Mouse (Mus musculus): ENCODE results near the gene Ren1. TPM values are rescaled to one million over a fixed set of nuclear protein-coding genes. Genes with fewer than 3 reads are reported as not detected.
A peak's percentile ranks its signal among the peaks of the same experiment; 100 is the strongest.

Ren1 gene
- polyA plus RNA-seq, 1 experiment from 2014 or later = 2.7 TPM

- no peaks in the 10 kb centered on the region for H3K9me3 ChIP-seq
- H3K4me3 ChIP-seq (replicated peaks) = no peak overlapping the region
- no peak overlapping the region for H3K9ac ChIP-seq
- 5% methylated on average over 9 of the region's 9 CpGs for WGBS
- no peak overlapping the region for H3K4me2 ChIP-seq (replicated peaks)
- peak; percentile 36; the same call in 1 of the 2 replicates for ATAC-seq
- H3K27ac ChIP-seq = no peak overlapping the region
- H3K27me3 ChIP-seq (replicated peaks) = no peaks in the 10 kb centered on the region
- peaks cover 12% of the 10 kb centered on the region; the same call in 1 of the 2 replicates for H3K36me3 ChIP-seq
- H3K4me1 ChIP-seq (replicated peaks) = 0 out of 2 replicates have a peak, but pooled peaks cover 16% of the 10 kb centered on the region
Observed at GRCm38 (mm10) chr1:133382008-133382407, 31.7 kb downstream of the Ren1 start.

GRCm38 (mm10) chr1:133382552-133383155 is 32.3 kb downstream of the Ren1 start:
- Histone ChIP-seq H3K4me2 (replicated peaks) (no peak overlapping the region), H3K4me3 (replicated peaks) (no peak overlapping the region), H3K9me3 (no peaks in the 10 kb centered on the region), H3K36me3 (peaks cover 12% of the 10 kb centered on the region; the same call in 1 of the 2 replicates), H3K27me3 (replicated peaks) (no peaks in the 10 kb centered on the region), H3K27ac (no peak overlapping the region), H3K9ac (no peak overlapping the region), H3K4me1 (replicated peaks) (0 out of 2 replicates have a peak, but pooled peaks cover 16% of the 10 kb centered on the region)
- WGBS = 60% methylated on average over 12 of the region's 12 CpGs
- no peak for ATAC-seq

- Histone ChIP-seq H3K4me3 (replicated peaks) (no peak overlapping the region), H3K27ac (no peak overlapping the region), H3K27me3 (replicated peaks) (no peaks in the 10 kb centered on the region), H3K9ac (no peak overlapping the region), H3K36me3 (peaks cover 16% of the 10 kb centered on the region; the same call in 1 of the 2 replicates), H3K9me3 (no peaks in the 10 kb centered on the region), H3K4me1 (replicated peaks) (0 out of 2 replicates have a peak, but pooled peaks cover 16% of the 10 kb centered on the region), H3K4me2 (replicated peaks) (no peak overlapping the region)
- 93% methylated on average over 14 of the region's 14 CpGs for WGBS
- ATAC-seq = no peak
Observed at GRCm38 (mm10) chr1:133383157-133383783, 33.0 kb downstream of the Ren1 start.

- WGBS = 43% methylated on average over 9 of the region's 9 CpGs
- peaks cover 25% of the 10 kb centered on the region; the same call in 1 of the 2 replicates for H3K36me3 ChIP-seq
- H3K27ac ChIP-seq = no peak overlapping the region
- H3K9me3 ChIP-seq = no peaks in the 10 kb centered on the region
- H3K4me2 ChIP-seq (replicated peaks) = no peak overlapping the region
- H3K4me1 ChIP-seq (replicated peaks) = 0 out of 2 replicates have a peak, but pooled peaks cover 6% of the 10 kb centered on the region
- H3K9ac ChIP-seq = no peak overlapping the region
- H3K27me3 ChIP-seq (replicated peaks) = no peaks in the 10 kb centered on the region
- no peak for ATAC-seq
- H3K4me3 ChIP-seq (replicated peaks) = no peak overlapping the region
Observed at GRCm38 (mm10) chr1:133385506-133385905, 35.2 kb downstream of the Ren1 start.

- Histone ChIP-seq H3K27ac (no peak overlapping the region), H3K9me3 (no peaks in the 10 kb centered on the region), H3K27me3 (replicated peaks) (no peaks in the 10 kb centered on the region), H3K4me2 (replicated peaks) (no peak overlapping the region), H3K9ac (no peak overlapping the region), H3K4me3 (replicated peaks) (no peak overlapping the region), H3K36me3 (peaks cover 26% of the 10 kb centered on the region; the same call in 1 of the 2 replicates), H3K4me1 (replicated peaks) (0 out of 2 replicates have a peak, but pooled peaks cover 6% of the 10 kb centered on the region)
- no peak for ATAC-seq
- WGBS = 70% methylated on average over 11 of the region's 11 CpGs
Observed at GRCm38 (mm10) chr1:133386209-133386608, 35.9 kb downstream of the Ren1 start.

GRCm38 (mm10) chr1:133387539-133388268 is 37.4 kb downstream of the Ren1 start:
- Histone ChIP-seq H3K4me2 (replicated peaks) (no peak overlapping the region), H3K36me3 (peaks cover 31% of the 10 kb centered on the region), H3K4me1 (replicated peaks) (0 out of 2 replicates have a peak, but pooled peaks cover 6% of the 10 kb centered on the region), H3K27me3 (replicated peaks) (no peaks in the 10 kb centered on the region), H3K27ac (no peak overlapping the region), H3K4me3 (replicated peaks) (no peak overlapping the region), H3K9ac (no peak overlapping the region), H3K9me3 (no peaks in the 10 kb centered on the region)
- ATAC-seq = no peak
- 67% methylated on average over 19 of the region's 19 CpGs for WGBS

GRCm38 (mm10) chr1:133394702-133395101 is 44.4 kb downstream of the Ren1 start:
- 71% methylated on average over 4 of the region's 4 CpGs for WGBS
- Histone ChIP-seq H3K9ac (no peak overlapping the region), H3K27ac (no peak overlapping the region), H3K9me3 (no peaks in the 10 kb centered on the region), H3K4me3 (replicated peaks) (no peak overlapping the region), H3K27me3 (replicated peaks) (no peaks in the 10 kb centered on the region), H3K4me2 (replicated peaks) (no peak overlapping the region), H3K4me1 (replicated peaks) (peaks cover 7% of the 10 kb centered on the region), H3K36me3 (peaks cover 13% of the 10 kb centered on the region)
- no peak for ATAC-seq

- Histone ChIP-seq H3K4me3 (replicated peaks) (no peak overlapping the region), H3K9me3 (no peaks in the 10 kb centered on the region), H3K9ac (no peak overlapping the region), H3K27ac (no peak overlapping the region), H3K36me3 (peaks cover 6% of the 10 kb centered on the region), H3K4me2 (replicated peaks) (no peak overlapping the region), H3K4me1 (replicated peaks) (peaks cover 7% of the 10 kb centered on the region), H3K27me3 (replicated peaks) (no peaks in the 10 kb centered on the region)
- WGBS = 94% methylated on average over 5 of the region's 5 CpGs
- ATAC-seq = no peak
Observed at GRCm38 (mm10) chr1:133396693-133397092, 46.4 kb downstream of the Ren1 start.

- Histone ChIP-seq H3K9me3 (no peaks in the 10 kb centered on the region), H3K36me3 (peaks cover 3% of the 10 kb centered on the region; the same call in 1 of the 2 replicates), H3K4me3 (replicated peaks) (no peak overlapping the region), H3K27ac (0 out of 2 replicates have a peak overlapping the region, but pooled peaks have one; percentile 27), H3K4me2 (replicated peaks) (no peak overlapping the region), H3K27me3 (replicated peaks) (no peaks in the 10 kb centered on the region), H3K9ac (no peak overlapping the region), H3K4me1 (replicated peaks) (peaks cover 7% of the 10 kb centered on the region)
- 83% methylated on average over 5 of the region's 5 CpGs for WGBS
- no peak for ATAC-seq
Observed at GRCm38 (mm10) chr1:133397094-133397482, 46.8 kb downstream of the Ren1 start.

- H3K27me3 ChIP-seq (replicated peaks) = no peaks in the 10 kb centered on the region
- peaks cover 3% of the 10 kb centered on the region; the same call in 1 of the 2 replicates for H3K36me3 ChIP-seq
- H3K9me3 ChIP-seq = no peaks in the 10 kb centered on the region
- no peak overlapping the region for H3K4me3 ChIP-seq (replicated peaks)
- no peak overlapping the region for H3K4me2 ChIP-seq (replicated peaks)
- peak overlapping the region; percentile 5; the same call in 1 of the 2 replicates for H3K9ac ChIP-seq
- H3K4me1 ChIP-seq (replicated peaks) = peaks cover 7% of the 10 kb centered on the region
- peak; percentile 37; the same call in 1 of the 2 replicates for ATAC-seq
- H3K27ac ChIP-seq = 0 out of 2 replicates have a peak overlapping the region, but pooled peaks have one; percentile 30
- 32% methylated on average over 17 of the region's 17 CpGs for WGBS
Observed at GRCm38 (mm10) chr1:133397483-133398237, 47.4 kb downstream of the Ren1 start.

- Histone ChIP-seq H3K9me3 (no peaks in the 10 kb centered on the region), H3K27ac (no peak overlapping the region), H3K9ac (no peak overlapping the region), H3K36me3 (no peaks in the 10 kb centered on the region), H3K27me3 (replicated peaks) (no peaks in the 10 kb centered on the region), H3K4me3 (replicated peaks) (no peak overlapping the region), H3K4me2 (replicated peaks) (no peak overlapping the region), H3K4me1 (replicated peaks) (peaks cover 7% of the 10 kb centered on the region)
- 73% methylated on average over 13 of the region's 13 CpGs for WGBS
- no peak for ATAC-seq
Observed at GRCm38 (mm10) chr1:133400014-133400725, 49.9 kb downstream of the Ren1 start.
